Mouse (Mus musculus): ENCODE data around the gene Kit. TPM values are rescaled to one million over a fixed set of nuclear protein-coding genes. Genes with fewer than 3 reads are reported as not detected.

Kit gene
- polyA plus RNA-seq, 1 experiment: 10.2 TPM

DNA sequence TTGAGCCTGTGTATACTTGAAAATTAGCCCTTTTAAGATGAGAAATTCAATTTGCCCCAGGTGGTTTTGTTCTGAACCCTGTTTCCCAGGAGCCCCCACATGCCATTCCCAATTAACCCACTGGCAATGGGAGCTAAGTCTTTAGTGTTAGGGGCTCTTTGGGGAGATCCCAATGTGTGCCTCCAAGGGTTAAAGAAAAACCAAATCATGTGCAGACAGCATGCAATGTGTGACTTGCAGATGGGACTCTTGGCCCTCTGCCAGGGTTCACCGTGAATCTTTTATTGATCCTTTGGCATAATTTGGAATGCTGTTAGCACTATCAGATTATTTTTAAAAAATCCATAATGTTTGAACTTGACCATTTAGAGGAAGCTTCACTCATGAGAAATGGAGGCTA lies 37.7 kb downstream of the Kit start:
- Histone ChIP-seq H3K4me1 (replicated peaks; ENCODE audit: control insufficient read depth, insufficient read depth, low read length) (no peaks in the 10 kb centered on the region), H3K27ac (ENCODE audit: control insufficient read depth, insufficient read depth, low read length) (no peak overlapping the region), H3K27me3 (ENCODE audit: control insufficient read depth, insufficient read depth, low read length) (no peaks in the 10 kb centered on the region), H3K36me3 (ENCODE audit: control insufficient read depth, insufficient read depth, low read length) (no peaks in the 10 kb centered on the region), H3K4me3 (ENCODE audit: control insufficient read depth, insufficient read depth, low read length) (no peak overlapping the region)
- no peak for TF ChIP-seq POLR2A (IDR thresholded peaks at IDR 0.05; ENCODE audit: control insufficient read depth, extremely low read depth, insufficient read depth, low read length, poor library complexity)
- TF ChIP-seq CTCF (IDR thresholded peaks at IDR 0.05; ENCODE audit: borderline replicate concordance, control insufficient read depth, extremely low read depth, insufficient read depth, low read length, poor library complexity): no peak
- no peak for DNase-seq
- 94% methylated on average over 1 of the region's 1 CpGs for WGBS

DNA sequence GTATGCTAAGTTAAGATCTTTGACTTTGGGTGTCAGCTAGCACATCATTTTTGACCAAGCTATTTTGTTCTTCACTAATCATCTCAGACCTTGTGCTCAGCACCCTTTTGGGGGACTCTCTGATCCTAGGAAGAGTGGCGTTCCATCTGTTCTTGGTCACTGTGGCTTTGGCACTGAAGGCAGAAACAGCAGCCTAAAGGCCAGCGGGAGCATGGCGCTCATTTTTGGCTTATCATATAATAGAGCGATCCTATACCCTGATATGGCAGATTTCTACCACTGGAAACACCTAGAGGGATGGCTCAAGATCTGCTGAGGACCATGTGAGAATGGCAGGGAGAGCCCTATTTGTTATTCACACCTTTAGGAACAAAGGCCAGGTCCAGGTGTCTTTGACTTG lies 38.2 kb downstream of the Kit start:
- TF ChIP-seq POLR2A (IDR thresholded peaks at IDR 0.05; ENCODE audit: control insufficient read depth, extremely low read depth, insufficient read depth, low read length, poor library complexity) (no peak), CTCF (IDR thresholded peaks at IDR 0.05; ENCODE audit: borderline replicate concordance, control insufficient read depth, extremely low read depth, insufficient read depth, low read length, poor library complexity) (no peak)
- Histone ChIP-seq H3K36me3 (ENCODE audit: control insufficient read depth, insufficient read depth, low read length) (no peaks in the 10 kb centered on the region), H3K27me3 (ENCODE audit: control insufficient read depth, insufficient read depth, low read length) (no peaks in the 10 kb centered on the region), H3K4me1 (replicated peaks; ENCODE audit: control insufficient read depth, insufficient read depth, low read length) (no peaks in the 10 kb centered on the region), H3K27ac (ENCODE audit: control insufficient read depth, insufficient read depth, low read length) (no peak overlapping the region), H3K4me3 (ENCODE audit: control insufficient read depth, insufficient read depth, low read length) (no peak overlapping the region)
- 98% methylated on average over 4 of the region's 4 CpGs for WGBS
- DNase-seq: no peak

DNA sequence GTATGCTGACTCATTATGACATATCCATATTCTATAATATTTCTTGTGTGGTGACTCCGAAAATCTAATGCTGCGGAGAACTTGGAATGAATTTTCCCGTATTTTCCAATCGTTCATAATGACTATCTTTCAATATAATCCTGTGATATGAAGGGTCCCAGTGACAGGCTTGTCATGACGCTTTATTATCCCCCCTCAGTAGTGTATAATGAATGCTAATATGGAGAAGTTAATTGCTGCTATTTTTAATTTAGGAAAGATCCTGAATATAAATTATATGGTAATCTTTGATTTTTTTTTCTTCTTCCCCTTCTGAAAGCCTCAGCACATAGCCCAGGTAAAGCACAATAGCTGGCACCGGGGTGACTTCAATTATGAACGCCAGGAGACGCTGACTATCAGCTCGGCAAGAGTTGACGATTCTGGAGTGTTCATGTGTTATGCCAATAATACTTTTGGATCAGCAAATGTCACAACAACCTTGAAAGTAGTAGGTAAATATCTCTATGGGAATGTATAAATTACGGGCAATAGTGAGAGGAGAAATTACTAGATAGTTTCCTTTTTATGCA lies 40.4 kb downstream of the Kit start:
- no peak for DNase-seq
- 99% methylated on average over 11 of the region's 11 CpGs for WGBS
- no peak overlapping the region for H3K27ac ChIP-seq (ENCODE audit: control insufficient read depth, insufficient read depth, low read length)
- no peak overlapping the region for H3K4me3 ChIP-seq (ENCODE audit: control insufficient read depth, insufficient read depth, low read length)
- H3K4me1 ChIP-seq (replicated peaks; ENCODE audit: control insufficient read depth, insufficient read depth, low read length): no peaks in the 10 kb centered on the region
- no peaks in the 10 kb centered on the region for H3K27me3 ChIP-seq (ENCODE audit: control insufficient read depth, insufficient read depth, low read length)
- H3K36me3 ChIP-seq (ENCODE audit: control insufficient read depth, insufficient read depth, low read length): no peaks in the 10 kb centered on the region
- TF ChIP-seq CTCF (IDR thresholded peaks at IDR 0.05; ENCODE audit: borderline replicate concordance, control insufficient read depth, extremely low read depth, insufficient read depth, low read length, poor library complexity) (no peak), POLR2A (IDR thresholded peaks at IDR 0.05; ENCODE audit: control insufficient read depth, extremely low read depth, insufficient read depth, low read length, poor library complexity) (no peak)

DNA sequence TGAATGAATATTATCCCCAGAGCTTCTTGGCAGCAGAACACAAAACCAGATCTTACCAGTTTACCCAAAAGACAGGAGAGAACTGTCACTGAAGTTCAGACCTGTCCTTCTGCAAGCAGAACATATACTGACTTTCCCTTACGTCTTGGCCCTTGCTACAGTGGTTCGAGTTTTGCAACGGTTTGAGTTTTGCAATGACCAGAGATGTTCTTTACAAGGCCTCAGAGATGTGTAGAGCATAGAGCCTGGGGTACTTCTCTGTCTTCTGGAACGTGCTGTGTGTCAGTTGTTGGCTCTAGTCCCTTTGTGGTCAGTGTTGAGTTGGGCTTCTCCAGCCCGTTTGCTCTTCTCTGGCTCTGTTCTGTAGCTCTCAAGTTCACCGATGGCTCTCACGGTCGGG lies 40.9 kb downstream of the Kit start:
- Histone ChIP-seq H3K4me3 (ENCODE audit: control insufficient read depth, insufficient read depth, low read length) (no peak overlapping the region), H3K36me3 (ENCODE audit: control insufficient read depth, insufficient read depth, low read length) (no peaks in the 10 kb centered on the region), H3K27me3 (ENCODE audit: control insufficient read depth, insufficient read depth, low read length) (no peaks in the 10 kb centered on the region), H3K27ac (ENCODE audit: control insufficient read depth, insufficient read depth, low read length) (no peak overlapping the region), H3K4me1 (replicated peaks; ENCODE audit: control insufficient read depth, insufficient read depth, low read length) (no peaks in the 10 kb centered on the region)
- TF ChIP-seq CTCF (IDR thresholded peaks at IDR 0.05; ENCODE audit: borderline replicate concordance, control insufficient read depth, extremely low read depth, insufficient read depth, low read length, poor library complexity): no peak
- TF ChIP-seq POLR2A (IDR thresholded peaks at IDR 0.05; ENCODE audit: control insufficient read depth, extremely low read depth, insufficient read depth, low read length, poor library complexity): no peak
- DNase-seq: no peak
- WGBS: 89% methylated on average over 8 of the region's 8 CpGs

DNA sequence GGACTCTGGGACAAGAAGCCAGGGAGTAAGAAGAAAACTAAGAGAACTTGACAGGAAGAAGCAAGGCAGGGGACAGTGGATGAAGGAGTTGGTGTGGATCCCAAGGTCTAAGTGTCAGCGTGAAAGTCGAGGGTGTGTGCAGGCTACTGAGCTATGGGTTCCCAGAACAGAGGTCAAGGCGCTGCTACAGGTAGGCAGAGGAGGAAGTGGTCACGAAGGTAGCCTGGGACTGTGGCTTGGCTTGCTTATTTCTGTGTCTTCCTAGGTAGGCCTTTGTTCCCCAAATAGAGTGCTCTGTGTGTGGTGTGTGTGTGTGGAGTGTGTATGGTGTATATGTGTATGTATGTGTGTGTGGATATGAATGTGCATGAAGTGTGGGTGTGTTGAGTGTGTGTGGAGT lies 47.7 kb downstream of the Kit start:
- H3K4me1 ChIP-seq (replicated peaks; ENCODE audit: control insufficient read depth, insufficient read depth, low read length): peaks cover 3% of the 10 kb centered on the region; the same call in 1 of the 2 replicates
- H3K36me3 ChIP-seq (ENCODE audit: control insufficient read depth, insufficient read depth, low read length): no peaks in the 10 kb centered on the region
- TF ChIP-seq POLR2A (IDR thresholded peaks at IDR 0.05; ENCODE audit: control insufficient read depth, extremely low read depth, insufficient read depth, low read length, poor library complexity) (no peak), CTCF (IDR thresholded peaks at IDR 0.05; ENCODE audit: borderline replicate concordance, control insufficient read depth, extremely low read depth, insufficient read depth, low read length, poor library complexity) (no peak)
- H3K27me3 ChIP-seq (ENCODE audit: control insufficient read depth, insufficient read depth, low read length): no peaks in the 10 kb centered on the region
- DNase-seq: no peak
- 38% methylated on average over 4 of the region's 4 CpGs for WGBS
- no peak overlapping the region for H3K4me3 ChIP-seq (ENCODE audit: control insufficient read depth, insufficient read depth, low read length)
- H3K27ac ChIP-seq (ENCODE audit: control insufficient read depth, insufficient read depth, low read length): no peak overlapping the region

DNA sequence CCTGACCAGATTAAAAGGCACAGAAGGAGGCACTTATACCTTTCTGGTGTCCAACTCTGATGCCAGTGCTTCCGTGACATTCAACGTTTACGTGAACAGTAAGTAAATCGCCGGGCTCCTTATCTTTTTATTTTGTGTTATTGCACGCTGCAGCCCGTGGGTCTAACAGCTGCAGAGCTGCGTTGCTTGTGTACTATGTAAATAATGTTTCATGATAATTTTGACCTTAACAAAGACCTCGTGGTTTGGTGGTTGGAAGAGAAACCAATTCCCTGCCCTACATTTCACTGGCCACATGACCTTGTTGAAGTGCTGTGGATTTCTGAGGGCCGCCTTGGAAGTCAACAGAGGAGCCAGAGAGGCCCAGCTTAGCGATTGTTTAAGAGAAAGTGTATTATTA lies 48.3 kb downstream of the Kit start:
- WGBS: 79% methylated on average over 11 of the region's 11 CpGs

DNA sequence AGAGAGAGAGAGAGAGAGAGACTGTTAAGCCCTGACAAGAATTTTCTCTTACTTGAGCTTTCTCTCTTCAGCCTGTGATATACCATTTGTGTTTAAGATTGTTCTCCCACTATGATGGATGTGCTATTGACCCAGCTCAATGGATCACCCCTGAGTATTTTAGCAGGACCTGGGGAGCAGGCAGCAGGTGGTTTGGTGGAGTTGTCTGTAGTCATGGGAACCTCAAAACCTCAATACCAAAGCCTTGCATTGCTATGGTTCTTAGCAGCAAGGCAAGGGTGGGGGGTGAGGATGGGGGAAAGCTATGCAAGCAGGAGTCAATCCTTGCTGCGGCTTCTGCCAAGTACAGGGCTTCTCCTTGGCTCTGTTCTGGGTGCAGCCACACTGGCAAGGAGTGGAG lies 48.8 kb downstream of the Kit start:
- Histone ChIP-seq H3K4me1 (replicated peaks; ENCODE audit: control insufficient read depth, insufficient read depth, low read length) (peaks cover 3% of the 10 kb centered on the region; the same call in 1 of the 2 replicates), H3K27me3 (ENCODE audit: control insufficient read depth, insufficient read depth, low read length) (no peaks in the 10 kb centered on the region), H3K27ac (ENCODE audit: control insufficient read depth, insufficient read depth, low read length) (no peak overlapping the region), H3K36me3 (ENCODE audit: control insufficient read depth, insufficient read depth, low read length) (no peaks in the 10 kb centered on the region), H3K4me3 (ENCODE audit: control insufficient read depth, insufficient read depth, low read length) (no peak overlapping the region)
- TF ChIP-seq POLR2A (IDR thresholded peaks at IDR 0.05; ENCODE audit: control insufficient read depth, extremely low read depth, insufficient read depth, low read length, poor library complexity): no peak
- no peak for TF ChIP-seq CTCF (IDR thresholded peaks at IDR 0.05; ENCODE audit: borderline replicate concordance, control insufficient read depth, extremely low read depth, insufficient read depth, low read length, poor library complexity)
- 59% methylated on average over 1 of the region's 1 CpGs for WGBS
- DNase-seq: no peak

More for the DNA sequence above, 48.3 kb downstream of the Kit start:
- DNase-seq: no peak
- no peak overlapping the region for H3K4me3 ChIP-seq (ENCODE audit: control insufficient read depth, insufficient read depth, low read length)
- no peaks in the 10 kb centered on the region for H3K36me3 ChIP-seq (ENCODE audit: control insufficient read depth, insufficient read depth, low read length)
- H3K27me3 ChIP-seq (ENCODE audit: control insufficient read depth, insufficient read depth, low read length): no peaks in the 10 kb centered on the region
- no peak for TF ChIP-seq POLR2A (IDR thresholded peaks at IDR 0.05; ENCODE audit: control insufficient read depth, extremely low read depth, insufficient read depth, low read length, poor library complexity)
- no peak for TF ChIP-seq CTCF (IDR thresholded peaks at IDR 0.05; ENCODE audit: borderline replicate concordance, control insufficient read depth, extremely low read depth, insufficient read depth, low read length, poor library complexity)
- no peak overlapping the region for H3K27ac ChIP-seq (ENCODE audit: control insufficient read depth, insufficient read depth, low read length)
- H3K4me1 ChIP-seq (replicated peaks; ENCODE audit: control insufficient read depth, insufficient read depth, low read length): peaks cover 3% of the 10 kb centered on the region; the same call in 1 of the 2 replicates

Measured in thymus, adult 2 months (tissue).